Mouse (Mus musculus) bone marrow, adult 2 months (tissue): Measurements from ENCODE around the gene Fam198b.

ENCODE experiments used
- CTCF ChIP-seq: fragments of 200-500 bp; IDR thresholded peaks from 2 replicates; pipeline ENCODE4 v1.5.1; 2011; ENCODE audit warnings: low read length, control low read depth; ENCODE audit not compliant: control insufficient read depth, insufficient read depth
- POLR2A ChIP-seq: fragments of 200-500 bp; IDR thresholded peaks from 2 replicates; pipeline ENCODE4 v1.6.1; 2011; ENCODE audit warnings: low read depth, mild to moderate bottlenecking, control low read depth, low read length, borderline replicate concordance; ENCODE audit not compliant: control insufficient read depth

- TF ChIP-seq CTCF (no peak), POLR2A (no peak)
These were observed 35.5 kb upstream of the Fam198b start for GRCm38 (mm10) chr3:79848841-79849240.
